Comparison of ENCODE assay signal across 22 mouse cellular contexts in genomic region chr1:71900106-71901074, GRCm38 (mm10).
DNase-seq lines count a peak whose midpoint lies in the region; ATAC-seq and TF ChIP-seq lines count a peak whose summit lies in the region.
"Had no signal": no experiment of that assay in that cellular context is flagged by ENCODE, and none has a peak within 500 bp of the region (broad histone marks: within the 10 kb centered on the region; RNA-seq: fewer than 3 reads in every experiment).

No protein-coding gene starts in this region.

- H3K4me1 ChIP-seq in intestine, embryonic 15.5 days (replicated peaks) = no peaks in the 10 kb centered on the region
- no peaks in the 10 kb centered on the region for H3K4me1 ChIP-seq in intestine, postnatal 0 days (replicated peaks; ENCODE audit: control insufficient read depth, insufficient read depth, low read length)
- H3K4me1 ChIP-seq in lung, postnatal 0 days (ENCODE audit: insufficient read depth, low read depth, low read length) = peaks cover 9% of the 10 kb centered on the region; the same call in 1 of the 2 replicates
- H3K4me1 ChIP-seq in heart, adult 2 months (ENCODE audit: control insufficient read depth, insufficient read depth, low read length) = peaks cover 4% of the 10 kb centered on the region
- H3K4me1 ChIP-seq: forebrain, embryonic 12.5 days; hindbrain, embryonic 12.5 days had no signal

- peak; percentile 67 for DNase-seq in lung, postnatal 0 days (ENCODE audit: low spot score)
- DNase-seq in lung, adult 18-20 months = no peak
- no peak for DNase-seq in urinary bladder, postnatal 4 days (ENCODE audit: low spot score in 2 of 2)
- DNase-seq in heart, adult 2 months = no peak
- no peak for DNase-seq in adipocyte (ENCODE audit: low spot score)
- DNase-seq: adrenal gland, postnatal 10 days; adrenal gland, postnatal 36 days; cerebellum, adult 18-20 months; cerebellum, adult 9-10 months; cerebellum, postnatal 14 days; gastrocnemius, postnatal 25 days had no signal

- H3K79me2 ChIP-seq in heart, adult 2 months (replicated peaks; ENCODE audit: control insufficient read depth, insufficient read depth, low read length) = no peaks in the 10 kb centered on the region

- H3K9me3 ChIP-seq in intestine, embryonic 15.5 days = no peaks in the 10 kb centered on the region
- no peaks in the 10 kb centered on the region for H3K9me3 ChIP-seq in intestine, postnatal 0 days (ENCODE audit: control insufficient read depth)
- H3K9me3 ChIP-seq in lung, postnatal 0 days (ENCODE audit: low read length) = no peaks in the 10 kb centered on the region
- H3K9me3 ChIP-seq: embryonic facial prominence, embryonic 12.5 days; embryonic facial prominence, embryonic 15.5 days; forebrain, embryonic 12.5 days; forebrain, embryonic 15.5 days; hindbrain, embryonic 12.5 days; hindbrain, embryonic 15.5 days had no signal

- no peak overlapping the region for H3K4me3 ChIP-seq in intestine, embryonic 15.5 days (replicated peaks)
- no peak overlapping the region for H3K4me3 ChIP-seq in intestine, postnatal 0 days (ENCODE audit: low read depth, low read length)
- H3K4me3 ChIP-seq in lung, postnatal 0 days (ENCODE audit: low read depth, low read length) = no peak overlapping the region
- H3K4me3 ChIP-seq in heart, adult 2 months = no peak overlapping the region
- H3K4me3 ChIP-seq: embryonic facial prominence, embryonic 12.5 days; embryonic facial prominence, embryonic 15.5 days; forebrain, embryonic 12.5 days; forebrain, embryonic 15.5 days; hindbrain, embryonic 12.5 days; hindbrain, embryonic 15.5 days had no signal

- TF ChIP-seq CTCF in intestine, postnatal 0 days (IDR thresholded peaks at IDR 0.05; ENCODE audit: low read depth) = no peak
- TF ChIP-seq CTCF in lung, postnatal 0 days (IDR thresholded peaks at IDR 0.05) = 0 out of 2 replicates have a peak, but pooled peaks have one; percentile 3
- no peak for TF ChIP-seq CTCF in heart, adult 2 months (IDR thresholded peaks at IDR 0.05)

- 69% methylated on average over 9 of the region's 9 CpGs for WGBS in intestine, embryonic 15.5 days
- WGBS in intestine, postnatal 0 days = 71% methylated on average over 8 of the region's 9 CpGs
- 60% methylated on average over 9 of the region's 9 CpGs for WGBS in lung, postnatal 0 days
- WGBS in heart, adult 2 months = 91% methylated on average over 8 of the region's 9 CpGs

- intact Hi-C loops in heart, adult 2 months (cut with DNase I) = no loop called here

- H3K9ac ChIP-seq in intestine, embryonic 15.5 days = no peak overlapping the region
- no peak overlapping the region for H3K9ac ChIP-seq in intestine, postnatal 0 days (ENCODE audit: low read depth, low read length)
- no peak overlapping the region for H3K9ac ChIP-seq in lung, postnatal 0 days (replicated peaks; ENCODE audit: low read depth)
- H3K9ac ChIP-seq in heart, adult 2 months (ENCODE audit: low read depth, low read length) = no peak overlapping the region
- H3K9ac ChIP-seq: embryonic facial prominence, embryonic 12.5 days; embryonic facial prominence, embryonic 15.5 days; forebrain, embryonic 12.5 days; forebrain, embryonic 15.5 days; hindbrain, embryonic 12.5 days; hindbrain, embryonic 15.5 days had no signal

- no peaks in the 10 kb centered on the region for H3K36me3 ChIP-seq in intestine, embryonic 15.5 days
- H3K36me3 ChIP-seq in intestine, postnatal 0 days (ENCODE audit: control insufficient read depth, insufficient read depth) = no peaks in the 10 kb centered on the region
- no peaks in the 10 kb centered on the region for H3K36me3 ChIP-seq in lung, postnatal 0 days (ENCODE audit: insufficient read depth, low read length)
- H3K36me3 ChIP-seq in heart, adult 2 months (ENCODE audit: control insufficient read depth, insufficient read depth, low read length) = no peaks in the 10 kb centered on the region
- H3K36me3 ChIP-seq: embryonic facial prominence, embryonic 12.5 days; embryonic facial prominence, embryonic 15.5 days; forebrain, embryonic 12.5 days; forebrain, embryonic 15.5 days; hindbrain, embryonic 12.5 days; hindbrain, embryonic 15.5 days had no signal

- H3K27ac ChIP-seq in intestine, embryonic 15.5 days = no peak overlapping the region
- no peak overlapping the region for H3K27ac ChIP-seq in intestine, postnatal 0 days (ENCODE audit: low read depth, low read length)
- peak overlapping the region; percentile 43 for H3K27ac ChIP-seq in lung, postnatal 0 days (ENCODE audit: low read length)
- no peak overlapping the region for H3K27ac ChIP-seq in heart, adult 2 months
- H3K27ac ChIP-seq: embryonic facial prominence, embryonic 12.5 days; embryonic facial prominence, embryonic 15.5 days; forebrain, embryonic 12.5 days; forebrain, embryonic 15.5 days; hindbrain, embryonic 12.5 days; hindbrain, embryonic 15.5 days had no signal

- ATAC-seq in intestine, embryonic 15.5 days = peak; percentile 69
- ATAC-seq in intestine, postnatal 0 days = no peak
- peak; percentile 75 for ATAC-seq in lung, postnatal 0 days
- peak; percentile 62 for ATAC-seq in megakaryocyte progenitor cell, adult 5-6 weeks (replicated peaks; ENCODE audit: poor library complexity)
- ATAC-seq: activated CD4-positive, CD25-positive, alpha-beta regulatory T cell, adult 4 months; forebrain, embryonic 15.5 days had no signal

- H3K4me2 ChIP-seq in intestine, embryonic 15.5 days (replicated peaks) = no peak overlapping the region
- H3K4me2 ChIP-seq in intestine, postnatal 0 days (replicated peaks; ENCODE audit: low read depth) = no peak overlapping the region
- H3K4me2 ChIP-seq in lung, postnatal 0 days (replicated peaks; ENCODE audit: low read depth, low read length) = no peak overlapping the region
- H3K4me2 ChIP-seq: embryonic facial prominence, embryonic 12.5 days; embryonic facial prominence, embryonic 15.5 days; forebrain, embryonic 12.5 days; forebrain, embryonic 15.5 days; heart, embryonic 11.5 days; hindbrain, embryonic 12.5 days; hindbrain, embryonic 15.5 days had no signal

- no peaks in the 10 kb centered on the region for H3K27me3 ChIP-seq in intestine, embryonic 15.5 days (replicated peaks)
- H3K27me3 ChIP-seq in intestine, postnatal 0 days (replicated peaks; ENCODE audit: control insufficient read depth, insufficient read depth, low read length) = no peaks in the 10 kb centered on the region
- no peaks in the 10 kb centered on the region for H3K27me3 ChIP-seq in lung, postnatal 0 days (replicated peaks; ENCODE audit: insufficient read depth, low read length)
- no peaks in the 10 kb centered on the region for H3K27me3 ChIP-seq in heart, adult 2 months (ENCODE audit: control insufficient read depth, insufficient read depth, low read length)
- H3K27me3 ChIP-seq: embryonic facial prominence, embryonic 12.5 days; embryonic facial prominence, embryonic 15.5 days; forebrain, embryonic 12.5 days; forebrain, embryonic 15.5 days; hindbrain, embryonic 12.5 days; hindbrain, embryonic 15.5 days had no signal

- no peak for TF ChIP-seq POLR2A in heart, adult 2 months (IDR thresholded peaks at IDR 0.05; ENCODE audit: insufficient read depth, low read depth, low read length)

- peak; percentile 57; the same call in 1 of the 2 replicates for TF ChIP-seq EP300 in lung, postnatal 0 days (IDR thresholded peaks at IDR 0.05)
- no peak for TF ChIP-seq EP300 in heart, adult 2 months (IDR thresholded peaks at IDR 0.05; ENCODE audit: insufficient read depth, low read depth, low read length)
